Mouse (Mus musculus): ENCODE results near the gene Ttc29.

Ttc29 gene

GRCm38 (mm10) chr8:78278598-78278997 lies 65.5 kb downstream of the Ttc29 start:
- DNase-seq (ENCODE audit: low spot score): no peak

DNA sequence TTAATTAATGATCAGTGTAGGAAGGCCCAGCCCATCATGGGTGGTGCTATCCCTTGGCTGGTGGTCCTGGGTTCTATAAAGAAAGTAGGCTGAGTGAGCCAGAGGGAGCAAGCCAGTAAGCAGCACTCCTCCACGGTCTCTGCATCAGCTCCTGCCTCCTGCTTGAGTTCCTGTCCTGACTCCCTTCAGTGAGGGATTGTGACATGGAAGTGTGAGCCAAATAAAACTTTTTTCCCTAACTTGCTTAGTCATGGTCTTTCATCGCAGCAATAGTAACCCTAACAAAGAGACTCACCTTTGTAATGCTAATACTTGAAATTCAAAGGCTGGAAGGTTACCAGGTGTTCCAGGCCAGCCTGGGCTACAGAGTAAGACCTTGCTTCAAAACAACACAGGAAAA lies 71.7 kb downstream of the Ttc29 start:
- DNase-seq (ENCODE audit: low spot score): no peak

GRCm38 (mm10) chr8:78285366-78285765 lies 72.3 kb downstream of the Ttc29 start:
- DNase-seq (ENCODE audit: low spot score): no peak

GRCm38 (mm10) chr8:78289374-78289971 lies 76.4 kb downstream of the Ttc29 start:
- no peak for DNase-seq (ENCODE audit: low spot score)

- DNase-seq (ENCODE audit: low spot score): no peak
These were observed 77.2 kb downstream of the Ttc29 start for GRCm38 (mm10) chr8:78290274-78290673.

- DNase-seq (ENCODE audit: low spot score): no peak
These were observed 82.4 kb downstream of the Ttc29 start for GRCm38 (mm10) chr8:78295494-78295893.

GRCm38 (mm10) chr8:78303579-78303978 lies 90.5 kb downstream of the Ttc29 start:
- no peak for DNase-seq (ENCODE audit: low spot score)

GRCm38 (mm10) chr8:78306604-78307003 lies 93.5 kb downstream of the Ttc29 start:
- peak; percentile 38 for DNase-seq (ENCODE audit: low spot score)

DNA sequence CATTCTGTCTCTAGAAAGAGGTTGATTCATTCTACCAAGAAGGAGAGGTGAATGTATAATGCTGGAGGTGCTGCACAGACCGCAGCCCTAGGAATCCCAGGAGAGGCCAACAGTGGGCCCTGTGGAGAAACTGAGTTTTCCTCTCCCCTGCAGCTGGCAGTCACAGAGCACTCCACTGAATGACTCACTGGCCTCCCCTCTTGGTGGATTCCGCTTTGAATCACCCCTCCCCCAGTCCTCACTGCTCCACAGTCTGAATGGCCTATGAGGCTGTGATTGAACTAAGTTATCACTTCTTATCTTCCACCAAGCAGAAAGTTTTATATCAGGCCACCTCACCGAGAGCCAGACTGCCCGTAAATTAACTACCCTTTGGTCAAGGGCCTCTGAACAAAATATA lies 94.0 kb downstream of the Ttc29 start:
- no peak for DNase-seq (ENCODE audit: low spot score)

- peak; percentile 77 for DNase-seq (ENCODE audit: low spot score)
These were observed 96.4 kb downstream of the Ttc29 start for GRCm38 (mm10) chr8:78309539-78309938.

DNA sequence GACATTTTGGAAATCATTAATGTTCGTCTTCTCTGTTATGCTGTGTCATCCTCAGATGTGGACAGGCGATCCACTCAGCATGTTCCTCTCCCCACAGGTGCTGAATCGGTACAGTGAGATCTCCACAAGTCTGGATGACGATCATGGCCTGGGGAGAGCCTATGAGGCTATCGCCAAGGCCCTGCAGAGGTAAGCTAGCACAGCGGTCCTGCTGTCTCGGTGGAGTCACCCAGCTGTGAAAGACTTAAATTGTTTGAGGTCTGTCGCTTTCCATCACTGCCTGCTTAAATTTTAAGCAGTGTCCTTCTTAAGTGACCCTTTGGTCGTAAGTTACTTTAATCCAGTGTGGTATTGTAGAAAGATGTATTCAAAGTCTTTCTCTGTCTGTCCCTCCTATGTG lies 102.5 kb downstream of the Ttc29 start:
- peak; percentile 39 for DNase-seq (ENCODE audit: low spot score)

GRCm38 (mm10) chr8:78317666-78318065 lies 104.6 kb downstream of the Ttc29 start:
- no peak for DNase-seq (ENCODE audit: low spot score)

DNA sequence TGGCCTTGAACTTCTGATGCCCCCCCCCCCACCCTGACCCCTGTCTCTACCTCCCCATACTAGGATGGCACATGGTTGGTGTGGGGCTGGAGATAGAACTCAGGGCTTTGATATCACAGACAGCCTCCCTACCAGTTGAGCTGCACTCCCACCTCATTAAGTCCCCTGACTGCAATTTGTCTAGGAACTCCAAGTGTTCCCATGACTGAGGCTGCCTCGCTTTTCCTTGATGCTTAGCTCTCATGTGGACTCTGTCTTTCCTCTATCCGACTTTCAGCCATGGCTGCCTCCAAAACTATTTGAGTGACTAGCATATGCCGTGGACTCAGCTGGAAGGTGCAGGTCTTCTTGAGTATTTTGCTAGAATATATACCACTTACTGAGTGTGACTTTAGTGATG lies 110.3 kb downstream of the Ttc29 start:
- no peak for DNase-seq (ENCODE audit: low spot score)

GRCm38 (mm10) chr8:78340689-78341529 lies 127.8 kb downstream of the Ttc29 start:
- no peak for DNase-seq (ENCODE audit: low spot score)

DNA sequence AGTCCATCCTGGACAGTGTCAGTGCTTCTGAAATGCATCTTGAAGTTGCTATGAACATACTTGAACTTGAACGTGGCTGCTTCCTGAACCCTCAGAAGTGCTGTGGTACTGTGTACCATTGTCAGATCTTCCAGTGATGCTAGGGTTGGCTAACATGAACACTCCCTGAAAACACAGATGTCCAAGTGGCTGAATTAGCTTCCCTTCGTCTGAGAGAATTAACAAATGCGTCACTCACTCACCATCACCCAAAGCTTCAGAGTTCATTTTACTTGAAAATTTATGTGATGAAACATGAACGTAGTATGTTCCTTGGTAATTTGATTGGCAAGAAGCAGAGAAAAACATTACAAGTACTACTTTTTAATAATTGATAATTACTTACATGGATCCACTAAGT lies 129.1 kb downstream of the Ttc29 start:
- peak; percentile 53 for DNase-seq (ENCODE audit: low spot score)

GRCm38 (mm10) chr8:78344006-78344405 lies 130.9 kb downstream of the Ttc29 start:
- no peak for DNase-seq (ENCODE audit: low spot score)

DNA sequence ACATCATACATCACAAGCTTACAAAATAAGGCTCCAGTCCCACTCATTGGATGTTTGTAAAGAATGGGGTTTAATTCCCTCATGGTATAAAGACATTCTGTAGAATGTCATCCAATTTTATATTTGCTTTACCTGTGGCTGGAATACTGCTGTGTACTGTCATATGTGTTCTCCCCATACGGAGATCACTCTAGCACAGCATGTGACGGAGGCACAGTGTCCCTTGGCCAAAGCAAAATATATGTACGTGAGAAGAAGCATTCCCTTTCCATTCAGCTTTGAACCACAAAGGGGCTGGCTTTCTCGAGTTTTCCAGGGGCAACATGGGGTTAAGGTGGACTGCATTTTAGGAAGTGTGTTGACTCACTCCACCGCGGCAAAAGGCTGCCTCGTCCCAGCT lies 132.6 kb downstream of the Ttc29 start:
- DNase-seq (ENCODE audit: low spot score): no peak

GRCm38 (mm10) chr8:78346131-78346621 lies 133.1 kb downstream of the Ttc29 start:
- DNase-seq (ENCODE audit: low spot score): peak; percentile 83

DNA sequence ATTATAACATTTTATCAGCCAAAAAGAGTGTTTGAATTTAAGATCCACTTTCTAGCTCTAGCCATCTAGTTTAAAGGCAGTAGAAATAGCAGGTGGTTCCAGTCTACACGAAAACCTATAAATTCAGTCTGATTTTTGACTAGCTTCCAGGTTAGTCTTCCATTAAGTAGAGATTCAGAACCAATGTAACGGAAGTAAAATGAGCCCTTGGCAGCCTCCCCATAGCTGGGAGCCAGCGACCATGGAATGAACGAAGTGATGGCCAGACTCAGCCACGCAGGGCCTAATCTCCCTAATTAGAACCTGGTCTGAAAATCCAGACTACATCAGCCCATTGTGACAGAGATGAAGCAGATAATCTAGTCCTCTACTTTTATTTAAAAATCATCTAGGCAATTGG lies 140.8 kb downstream of the Ttc29 start:
- DNase-seq (ENCODE audit: low spot score): no peak

DNA sequence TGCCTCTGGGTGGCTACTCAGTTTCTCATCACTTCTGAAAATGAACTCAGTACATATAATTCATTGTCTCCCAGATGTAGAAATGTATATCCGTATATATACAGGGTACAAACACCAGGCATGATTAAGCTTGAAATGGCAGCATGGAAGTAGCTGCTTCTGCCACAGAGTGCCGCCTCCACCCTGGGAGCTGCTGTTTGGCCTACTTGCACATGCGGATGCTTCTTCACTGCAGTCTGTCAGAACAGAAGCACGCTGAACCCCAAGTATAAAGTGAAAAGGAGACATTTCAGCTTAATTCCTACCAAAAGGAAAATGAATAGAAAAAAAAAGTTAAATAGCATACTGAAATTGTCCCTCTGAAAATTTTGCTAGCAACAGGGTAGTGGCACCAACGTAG lies 141.7 kb downstream of the Ttc29 start:
- no peak for DNase-seq (ENCODE audit: low spot score)

GRCm38 (mm10) chr8:78390756-78391155 lies 177.7 kb downstream of the Ttc29 start:
- DNase-seq (ENCODE audit: low spot score): no peak

GRCm38 (mm10) chr8:78419272-78419671 lies 206.2 kb downstream of the Ttc29 start:
- DNase-seq (ENCODE audit: low spot score): no peak

- peak; percentile 67 for DNase-seq (ENCODE audit: low spot score)
These were observed 207.0 kb downstream of the Ttc29 start for GRCm38 (mm10) chr8:78420101-78420503.

- no peak for DNase-seq (ENCODE audit: low spot score)
These were observed 210.8 kb downstream of the Ttc29 start for GRCm38 (mm10) chr8:78423937-78424336.

All from retina, embryonic 14.5 days (tissue).